Mouse (Mus musculus) bone marrow, adult 2 months (tissue): ENCODE measurements at regions not wholly inside any gene's neighbourhood (a gene's known extent, or its start where the extent isn't known, plus 50 kb on each side); places are given as distances from the start of the nearest gene placed in this dataset.

ENCODE experiments used
- CTCF ChIP-seq: fragments of 200-500 bp; IDR thresholded peaks from 2 replicates; pipeline ENCODE4 v1.5.1; 2011; ENCODE audit warnings: low read length, control low read depth; ENCODE audit not compliant: control insufficient read depth, insufficient read depth
- POLR2A ChIP-seq: fragments of 200-500 bp; IDR thresholded peaks from 2 replicates; pipeline ENCODE4 v1.6.1; 2011; ENCODE audit warnings: low read depth, mild to moderate bottlenecking, control low read depth, low read length, borderline replicate concordance; ENCODE audit not compliant: control insufficient read depth

- TF ChIP-seq CTCF (no peak), POLR2A (no peak)
Measured at GRCm38 (mm10) chr19:14355128-14355527, 242.7 kb downstream of the Tle4 start.
